Mouse (Mus musculus) MEL (cell line): ENCODE measurements at regions not wholly inside any gene's neighbourhood (a gene's known extent, or its start where the extent isn't known, plus 50 kb on each side); places are given as distances from the start of the nearest gene placed in this dataset.

ENCODE experiments used
- DNase-seq: peaks from one replicate; pipeline ENCODE4 v3.0.0; 2011; ENCODE audit warnings: low read depth, low spot score
- H3K27ac ChIP-seq: 2 replicates; pipeline ENCODE4 v1.5.1; 2012; ENCODE audit warnings: low read depth, mild to moderate bottlenecking, control low read depth, low read length, moderate library complexity; ENCODE audit not compliant: control insufficient read depth
- H3K27me3 ChIP-seq, 2 experiments: fragments of 150-350 bp in 1 of 2; sonication (generic) in 1 of 2; 2 replicates each; pipeline ENCODE4 v1.6.1; 2012; ENCODE audit warnings: low read length in 2 of 2, mild to moderate bottlenecking in 2 of 2, improper control_type of control experiment in 1 of 2, moderate library complexity in 1 of 2; ENCODE audit not compliant: insufficient read depth in 2 of 2, control insufficient read depth in 1 of 2
- H3K36me3 ChIP-seq, 2 experiments: 2 replicates each; pipeline ENCODE4 v1.6.1; 2012 to 2014; ENCODE audit warnings: low read length in 2 of 2, improper control_type of control experiment in 1 of 2, inconsistent platforms in 1 of 2, mild to moderate bottlenecking in 1 of 2; ENCODE audit not compliant: insufficient read depth in 2 of 2, control insufficient read depth in 1 of 2
- H3K4me1 ChIP-seq, 2 experiments: fragments of 150-350 bp in 1 of 2; sonication (generic) in 1 of 2; 2 replicates each; pipeline ENCODE4 v1.6.1; 2012; ENCODE audit warnings: low read length in 2 of 2, improper control_type of control experiment in 1 of 2, mild to moderate bottlenecking in 1 of 2; ENCODE audit not compliant: insufficient read depth in 2 of 2, control insufficient read depth in 1 of 2
- H3K4me3 ChIP-seq, 2 experiments: fragments of 150-350 bp in 1 of 2; sonication (generic) in 1 of 2; 2 replicates each; pipeline ENCODE4 v1.5.1; 2012; ENCODE audit warnings: low read depth in 2 of 2, low read length in 2 of 2, mild to moderate bottlenecking in 2 of 2, moderate library complexity in 2 of 2, control low read depth in 1 of 2, improper control_type of control experiment in 1 of 2; ENCODE audit not compliant: control insufficient read depth in 1 of 2, insufficient read depth in 1 of 2
- H3K79me2 ChIP-seq: 2 replicates; pipeline ENCODE4 v1.6.1; 2012; ENCODE audit warnings: mild to moderate bottlenecking, low read length, moderate library complexity; ENCODE audit not compliant: control insufficient read depth, poor library complexity, insufficient read depth
- H3K9ac ChIP-seq: 2 replicates; pipeline ENCODE4 v1.6.1; 2012; ENCODE audit warnings: low read depth, mild to moderate bottlenecking, control low read depth, low read length, moderate library complexity; ENCODE audit not compliant: control insufficient read depth, poor library complexity, severe bottlenecking
- H3K9me3 ChIP-seq: fragments of 150-350 bp; sonication (generic); replicated peaks from 2 replicates; pipeline ENCODE4 v1.6.1; 2012; ENCODE audit warnings: mild to moderate bottlenecking, low read length, improper control_type of control experiment, moderate library complexity; ENCODE audit not compliant: insufficient read depth
- BHLHE40 ChIP-seq: IDR thresholded peaks from 2 replicates; pipeline ENCODE4 v1.6.1; 2012; ENCODE audit warnings: low read depth, mild to moderate bottlenecking, inconsistent platforms, low read length, improper control_type of control experiment, borderline replicate concordance
- CHD2 ChIP-seq: IDR thresholded peaks from 2 replicates; pipeline ENCODE4 v1.6.1; 2011; ENCODE audit warnings: low read length, improper control_type of control experiment
- E2F4 ChIP-seq: IDR thresholded peaks from 2 replicates; pipeline ENCODE4 v1.6.1; 2011; ENCODE audit warnings: low read depth, low read length, improper control_type of control experiment, borderline replicate concordance
- ETS1 ChIP-seq: IDR thresholded peaks from 2 replicates; pipeline ENCODE4 v1.6.1; 2012; ENCODE audit warnings: low read depth, mild to moderate bottlenecking, inconsistent platforms, low read length, improper control_type of control experiment, moderate library complexity
- GATA1 ChIP-seq: IDR thresholded peaks from 2 replicates; pipeline ENCODE4 v1.6.1; 2011; ENCODE audit warnings: low read depth, low read length, improper control_type of control experiment
- KAT2A ChIP-seq: conservative IDR thresholded peaks from 2 replicates; pipeline ENCODE4 v1.6.1; 2012; ENCODE audit warnings: low read depth, low read length, improper control_type of control experiment, inconsistent platforms
- MAFK ChIP-seq: IDR thresholded peaks from 2 replicates; pipeline ENCODE4 v1.6.1; 2011; ENCODE audit warnings: low read depth, mild to moderate bottlenecking, low read length, improper control_type of control experiment, borderline replicate concordance
- MEF2A ChIP-seq: IDR thresholded peaks from 2 replicates; pipeline ENCODE4 v1.6.1; 2014; ENCODE audit warnings: low read depth, mild to moderate bottlenecking, inconsistent platforms, low read length, improper control_type of control experiment; ENCODE audit not compliant: poor library complexity, insufficient replicate concordance, severe bottlenecking; ENCODE audit errors: extremely low read depth
- MYB ChIP-seq: IDR thresholded peaks from 2 replicates; pipeline ENCODE4 v1.6.1; 2011; ENCODE audit warnings: mild to moderate bottlenecking, low read depth, low read length, improper control_type of control experiment
- NELFE ChIP-seq: IDR thresholded peaks from 2 replicates; pipeline ENCODE4 v1.6.1; 2011; ENCODE audit warnings: low read depth, low read length, improper control_type of control experiment
- POLR2AphosphoS2 ChIP-seq: IDR thresholded peaks from 2 replicates; pipeline ENCODE4 v1.6.1; 2011; ENCODE audit warnings: low read length, improper control_type of control experiment
- RAD21 ChIP-seq: IDR thresholded peaks from 2 replicates; pipeline ENCODE4 v1.6.1; 2011; ENCODE audit warnings: mild to moderate bottlenecking, low read depth, low read length, improper control_type of control experiment
- SMC3 ChIP-seq: IDR thresholded peaks from 2 replicates; pipeline ENCODE4 v1.6.1; 2011; ENCODE audit warnings: low read depth, low read length, improper control_type of control experiment
- TBP ChIP-seq: IDR thresholded peaks from 2 replicates; pipeline ENCODE4 v1.8.0; 2011; ENCODE audit warnings: low read depth, low read length, improper control_type of control experiment
- UBTF ChIP-seq: IDR thresholded peaks from 2 replicates; pipeline ENCODE4 v1.6.1; 2012; ENCODE audit warnings: low read depth, mild to moderate bottlenecking, inconsistent platforms, low read length, improper control_type of control experiment, moderate library complexity, borderline replicate concordance; ENCODE audit not compliant: insufficient read depth
- USF1 ChIP-seq: IDR thresholded peaks from 2 replicates; pipeline ENCODE4 v1.6.1; 2014; ENCODE audit warnings: low read depth, mild to moderate bottlenecking, inconsistent platforms, low read length, improper control_type of control experiment, moderate library complexity
- USF2 ChIP-seq, 2 experiments: IDR thresholded peaks; 2 replicates each; pipeline ENCODE4 v1.6.1; 2011 to 2012; ENCODE audit warnings: improper control_type of control experiment in 2 of 2, low read length in 2 of 2, borderline replicate concordance in 1 of 2, inconsistent platforms in 1 of 2, low read depth in 1 of 2, mild to moderate bottlenecking in 1 of 2; ENCODE audit not compliant: insufficient read depth in 1 of 2
- ZC3H11A ChIP-seq: IDR thresholded peaks from 2 replicates; pipeline ENCODE4 v1.6.1; 2012; ENCODE audit warnings: low read depth, mild to moderate bottlenecking, inconsistent platforms, low read length, improper control_type of control experiment
- ZKSCAN1 ChIP-seq: IDR thresholded peaks from 2 replicates; pipeline ENCODE4 v1.6.1; 2012; ENCODE audit warnings: low read depth, mild to moderate bottlenecking, inconsistent platforms, low read length, improper control_type of control experiment, moderate library complexity

- H3K4me1 ChIP-seq = no peaks in the 10 kb centered on the region
- DNase-seq = no peak
- TF ChIP-seq GATA1 = no peak
- TF ChIP-seq RAD21 = no peak
- no peak for TF ChIP-seq BHLHE40
- TF ChIP-seq ETS1 = no peak
- no peak for TF ChIP-seq KAT2A
- no peak for TF ChIP-seq ZC3H11A
- TF ChIP-seq MYB = no peak
- TF ChIP-seq SMC3 = no peak
- no peak for TF ChIP-seq USF1
- no peak for TF ChIP-seq USF2 (IDR thresholded peaks at IDR 0.05; ENCODE audit: borderline replicate concordance in 1 of 2, insufficient read depth in 1 of 2, low read depth in 1 of 2, low read length in 2 of 2)
- no peak for TF ChIP-seq MEF2A
- TF ChIP-seq MAFK = no peak
- no peak for TF ChIP-seq ZKSCAN1
- TF ChIP-seq E2F4 = no peak
- TF ChIP-seq UBTF = no peak
- no peak for TF ChIP-seq POLR2AphosphoS2
- TF ChIP-seq TBP = no peak
- TF ChIP-seq NELFE = no peak
- no peak for TF ChIP-seq CHD2
- TF ChIP-seq, all 39 proteins: peak for 0
- Histone ChIP-seq H3K4me3 (no peak overlapping the region), H3K36me3 (no peaks in the 10 kb centered on the region), H3K79me2 (no peaks in the 10 kb centered on the region), H3K9me3 (no peaks in the 10 kb centered on the region), H3K27me3 (no peaks in the 10 kb centered on the region), H3K27ac (no peak overlapping the region), H3K9ac (no peak overlapping the region)
Observed at GRCm38 (mm10) chr11:114531241-114531765, 137.0 kb upstream of the Rpl38 start.
